Mouse (Mus musculus): ENCODE data around the gene Bnip1.

The Bnip1 gene

GRCm38 (mm10) chr17:26780750-26781571 is at the start of gene Bnip1:
Gene Bnip1 (plus strand): TSS chr17:26781066.
- DNase-seq (ENCODE audit: low spot score in 2 of 2), result peak; percentile 78 to 88

DNA sequence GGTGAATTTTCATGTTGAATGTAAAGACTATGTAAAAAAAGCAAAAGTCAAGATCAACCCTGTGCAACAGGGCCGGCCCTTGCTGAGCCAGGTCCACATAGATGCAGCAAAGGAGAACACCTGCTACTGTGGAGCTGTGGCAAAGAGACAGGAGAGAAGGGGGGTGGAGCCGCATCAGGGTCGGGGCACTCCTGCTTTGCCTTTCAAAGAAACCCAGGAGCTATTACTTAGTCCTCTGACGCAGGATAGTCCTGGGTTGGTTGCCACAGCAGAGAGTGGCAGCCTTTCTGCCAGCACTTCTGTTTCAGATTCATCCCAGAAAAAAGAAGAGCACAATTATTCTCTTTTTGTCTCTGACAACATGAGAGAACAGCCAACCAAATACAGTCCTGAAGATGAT is 38.3 kb upstream of the Bnip1 start:
- no peak for DNase-seq (ENCODE audit: low spot score in 2 of 2)

DNA sequence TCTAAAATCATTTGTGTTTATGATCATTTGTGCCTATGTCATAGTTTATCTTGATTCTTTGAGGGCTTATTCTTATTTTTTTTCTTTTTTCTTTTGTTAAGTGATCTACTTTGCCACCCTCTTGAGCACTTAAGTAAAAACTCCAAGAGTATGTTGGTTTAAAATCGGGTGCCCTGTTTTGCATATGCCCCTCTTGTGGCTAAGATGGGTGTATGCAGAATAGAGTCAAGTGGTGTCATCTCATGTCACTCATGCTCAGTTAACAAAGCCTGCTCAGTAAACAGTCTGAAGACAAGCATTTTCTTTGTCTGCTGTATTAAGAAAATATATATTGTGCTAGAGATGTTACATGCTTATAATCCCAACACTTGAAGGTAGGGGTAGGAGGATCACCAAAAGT is 37.6 kb upstream of the Bnip1 start:
- DNase-seq (ENCODE audit: low spot score in 2 of 2), result no peak

DNA sequence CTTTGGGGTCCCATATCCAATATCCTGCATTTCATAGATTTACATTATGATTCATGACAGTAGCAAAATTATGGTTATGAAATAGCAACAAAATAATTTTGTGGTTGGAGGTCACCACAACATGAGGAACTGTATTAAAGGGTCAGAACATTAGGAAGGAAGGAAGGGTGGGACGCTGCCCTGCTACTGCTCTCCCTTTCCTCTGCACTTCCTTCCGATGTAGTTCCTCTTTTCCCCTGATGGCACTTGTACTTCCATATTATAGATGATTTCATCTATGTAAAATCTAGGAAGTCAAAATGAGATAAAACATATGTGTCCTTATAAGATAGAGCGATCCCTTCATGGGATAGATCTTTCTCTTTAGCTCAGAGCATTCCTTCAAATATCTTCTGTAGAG is 30.9 kb upstream of the Bnip1 start:
- no peak for DNase-seq (ENCODE audit: low spot score in 2 of 2)

GRCm38 (mm10) chr17:26752297-26752696 is 28.6 kb upstream of the Bnip1 start:
- DNase-seq (ENCODE audit: low spot score in 2 of 2), result no peak

- no peak for DNase-seq (ENCODE audit: low spot score in 2 of 2)
These were observed 27.4 kb upstream of the Bnip1 start for GRCm38 (mm10) chr17:26753476-26753875.

DNA sequence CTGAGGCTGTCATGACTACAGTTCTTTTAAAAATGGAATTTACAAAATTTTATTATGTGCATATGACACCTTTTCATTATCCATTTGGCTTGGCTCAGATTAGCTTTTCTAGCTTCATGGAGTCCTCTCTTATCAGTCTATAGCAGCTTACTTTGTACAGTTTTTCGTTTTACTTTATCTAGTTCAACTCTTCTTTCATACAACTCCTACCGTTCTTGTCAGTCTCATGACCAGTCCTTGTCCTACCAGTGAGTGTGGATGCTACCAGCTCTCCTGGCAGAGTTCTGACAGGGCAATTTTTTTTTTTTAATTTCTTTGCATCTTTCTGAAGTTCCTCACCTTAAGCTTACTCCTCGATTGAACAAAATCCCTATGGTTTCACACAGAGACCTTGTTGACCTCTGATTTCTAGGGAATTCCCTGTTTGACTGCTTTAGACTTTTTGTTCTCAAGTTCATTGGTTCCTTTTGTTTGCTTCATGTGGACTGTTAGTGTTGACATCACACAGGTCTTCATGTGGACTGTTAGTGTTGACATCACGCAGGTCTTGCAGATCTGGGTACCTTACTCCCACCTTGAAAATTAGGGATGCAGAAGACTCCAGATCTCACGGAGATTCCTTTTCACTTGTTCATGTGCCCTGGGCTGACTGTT is 13.6 kb upstream of the Bnip1 start:
- no peak for DNase-seq (ENCODE audit: low spot score in 2 of 2)

DNA sequence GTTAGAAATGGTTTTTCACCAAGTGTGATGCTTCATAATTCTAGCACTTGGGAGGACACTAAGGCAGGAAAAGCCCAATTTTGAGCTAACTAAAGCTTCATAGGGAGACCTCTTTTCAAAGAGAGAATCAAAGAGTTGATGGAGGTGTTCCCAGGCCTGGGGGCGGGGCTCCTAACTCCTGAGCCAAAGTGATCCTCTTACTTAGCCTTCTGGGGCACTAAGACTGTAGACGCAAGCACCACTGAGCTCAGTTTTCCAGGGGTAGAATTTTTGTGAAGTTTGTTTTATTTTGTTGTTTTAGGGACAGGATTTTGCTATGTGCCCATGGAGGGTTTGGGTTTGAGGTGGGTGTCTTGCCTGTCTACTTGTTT is 13.1 kb upstream of the Bnip1 start:
- no peak for DNase-seq (ENCODE audit: low spot score in 2 of 2)

DNA sequence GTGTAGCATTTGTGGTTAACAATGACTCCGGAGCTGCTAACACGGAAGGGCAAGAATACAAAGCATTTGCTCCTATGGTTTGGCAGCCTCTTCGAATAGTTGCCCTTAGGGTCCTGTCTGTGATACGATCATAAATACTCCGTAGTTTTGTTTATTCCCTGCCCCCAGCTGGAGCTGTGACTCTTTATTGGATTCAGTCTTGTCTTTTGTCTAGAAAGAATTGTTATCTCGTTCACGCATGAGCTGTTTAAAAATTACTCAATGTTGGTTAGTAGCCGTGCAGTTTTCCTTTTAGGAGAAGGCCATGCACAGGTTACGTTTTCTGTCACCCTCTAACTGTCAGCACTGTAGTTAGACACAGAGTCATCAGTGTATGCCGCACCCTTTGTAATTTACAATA is 4.7 kb upstream of the Bnip1 start:
- no peak for DNase-seq (ENCODE audit: low spot score in 2 of 2)

GRCm38 (mm10) chr17:26778001-26778400 is 2.9 kb upstream of the Bnip1 start:
- no peak for DNase-seq (ENCODE audit: low spot score in 2 of 2)

- DNase-seq (ENCODE audit: low spot score in 2 of 2), result no peak
These were observed 2.3 kb upstream of the Bnip1 start for GRCm38 (mm10) chr17:26778430-26779100.

- no peak for DNase-seq (ENCODE audit: low spot score in 2 of 2)
These were observed 1.4 kb upstream of the Bnip1 start for GRCm38 (mm10) chr17:26779471-26779870.

DNA sequence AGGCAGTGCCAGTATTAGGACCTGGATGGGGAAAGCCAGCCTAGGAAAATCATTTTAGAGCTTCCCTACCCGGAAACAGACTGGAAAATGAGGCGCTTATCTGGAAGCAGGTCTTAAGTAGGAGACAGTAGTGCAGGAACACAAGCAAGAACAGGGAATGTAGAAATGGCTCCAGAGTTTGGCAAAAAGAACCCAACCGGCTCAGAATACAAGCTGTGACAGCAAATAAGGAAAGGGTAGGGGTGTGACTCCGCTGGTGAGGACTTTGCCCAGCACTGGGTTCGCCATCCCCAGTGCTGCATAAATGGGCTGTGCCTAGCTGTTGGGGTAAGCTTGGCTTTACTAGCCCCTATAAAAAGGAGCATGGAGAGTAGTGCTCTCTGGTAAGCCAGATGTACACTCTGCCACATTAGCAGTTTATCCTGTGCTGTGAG is 761 bp downstream of the Bnip1 start:
- no peak for DNase-seq (ENCODE audit: low spot score in 2 of 2)

- peak in 1 of 2 experiments; percentile 61 for DNase-seq (ENCODE audit: low spot score in 2 of 2)
These were observed 3.7 kb downstream of the Bnip1 start for GRCm38 (mm10) chr17:26784525-26784924.

DNA sequence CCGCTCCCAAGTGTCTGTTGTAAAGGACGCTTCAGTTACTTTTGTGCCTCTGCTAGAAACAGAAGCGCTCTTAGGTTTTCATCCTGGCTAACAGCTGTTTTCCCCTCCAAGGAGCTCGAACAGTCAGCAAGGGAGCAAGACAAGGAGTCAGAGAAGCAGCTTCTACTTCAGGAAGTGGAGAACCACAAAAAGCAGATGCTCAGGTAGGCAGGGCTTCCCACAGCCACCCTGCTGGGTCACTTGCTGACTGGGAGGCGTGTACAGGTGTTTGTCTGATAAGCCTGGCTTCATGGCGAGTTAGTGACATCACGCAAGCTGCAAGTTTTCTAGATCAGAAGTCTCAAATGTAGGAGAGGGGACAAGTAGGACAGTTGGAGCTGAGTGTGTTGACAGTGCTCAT is 5.7 kb downstream of the Bnip1 start:
- DNase-seq (ENCODE audit: low spot score in 2 of 2), result peak in 1 of 2 experiments; percentile 16

- peak in 1 of 2 experiments; percentile 9 for DNase-seq (ENCODE audit: low spot score in 2 of 2)
These were observed 8.1 kb downstream of the Bnip1 start for GRCm38 (mm10) chr17:26788986-26789385.

DNA sequence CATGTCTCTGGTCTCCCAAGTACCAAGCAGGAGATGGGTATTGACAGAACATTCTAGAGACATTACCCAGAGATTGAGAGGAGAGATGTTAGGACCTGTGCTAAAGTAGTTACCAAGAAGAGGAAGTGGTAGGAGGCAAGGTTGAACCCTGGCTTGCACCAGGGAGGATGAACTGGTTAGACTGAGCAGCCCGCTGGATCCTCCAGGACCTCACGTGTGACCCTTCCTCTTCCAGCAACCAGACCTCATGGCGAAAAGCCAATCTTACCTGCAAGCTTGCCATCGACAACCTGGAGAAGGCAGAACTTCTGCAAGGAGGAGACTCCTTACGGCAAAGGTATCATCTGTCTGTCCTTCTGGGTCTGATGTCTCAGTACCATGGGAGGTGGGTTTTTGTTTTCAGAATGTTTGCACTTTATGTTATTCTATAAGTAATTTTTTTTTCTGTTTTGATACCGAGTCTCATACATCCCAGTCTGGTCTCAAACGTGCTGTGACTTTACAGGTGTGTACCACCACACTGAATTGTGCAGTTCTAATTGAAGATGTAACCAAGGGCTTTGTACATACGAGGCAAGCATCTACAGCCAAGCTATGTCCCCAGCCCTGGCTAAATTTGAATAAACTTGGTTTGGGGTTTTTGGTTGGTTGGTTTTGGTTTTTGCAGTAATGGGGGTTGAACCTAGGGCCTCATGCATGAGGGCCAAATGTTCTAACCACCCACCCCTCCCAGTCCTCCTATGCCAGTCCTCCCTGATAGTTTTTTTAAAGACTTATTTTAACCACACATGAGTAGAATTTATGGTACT is 8.8 kb downstream of the Bnip1 start:
- peak in 1 of 2 experiments; percentile 21 for DNase-seq (ENCODE audit: low spot score in 2 of 2)

GRCm38 (mm10) chr17:26790269-26791214 is 9.7 kb downstream of the Bnip1 start:
- DNase-seq (ENCODE audit: low spot score in 2 of 2), result peak in 1 of 2 experiments; percentile 41

DNA sequence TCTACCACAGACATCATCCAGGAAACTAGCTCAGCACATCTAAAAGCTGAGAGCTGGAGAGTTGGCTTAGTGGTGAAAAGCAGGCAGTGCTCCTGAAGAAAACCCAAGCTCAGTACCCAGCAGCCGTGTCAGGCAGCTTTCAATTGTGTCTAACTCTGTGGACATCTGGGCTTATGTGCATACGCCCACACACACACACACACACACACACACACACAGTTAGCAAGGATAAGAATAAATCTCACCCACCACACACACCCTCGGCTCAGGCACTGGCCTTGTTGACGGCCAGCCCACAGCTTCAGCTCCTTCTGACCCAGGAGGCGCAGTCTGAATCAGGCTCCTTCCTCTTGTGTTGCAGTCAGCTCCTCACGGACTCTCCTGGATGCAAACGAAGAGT is 10.7 kb downstream of the Bnip1 start:
- DNase-seq (ENCODE audit: low spot score in 2 of 2), result peak in 1 of 2 experiments; percentile 19

DNA sequence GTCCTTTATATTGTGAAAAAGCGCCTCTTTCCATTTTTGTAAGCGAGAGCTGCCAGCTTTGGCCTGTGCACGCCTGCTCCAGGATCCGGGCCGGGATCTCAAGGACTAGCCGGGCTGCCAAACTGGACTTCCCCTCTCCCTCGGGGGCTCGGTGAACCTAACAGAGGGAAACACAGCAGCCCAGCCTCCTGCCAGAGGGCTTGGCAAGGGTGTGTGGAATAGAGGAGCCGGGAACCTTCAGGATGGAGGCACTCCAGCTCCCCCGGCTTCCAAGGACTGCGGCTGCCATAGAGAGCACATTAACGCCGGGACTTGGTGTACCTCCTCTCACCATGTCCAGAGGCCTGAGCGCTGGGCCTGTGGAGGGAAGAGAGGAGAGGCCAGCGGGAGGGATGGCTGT is 11.2 kb downstream of the Bnip1 start:
- peak in 1 of 2 experiments; percentile 13 for DNase-seq (ENCODE audit: low spot score in 2 of 2)

Measured in spleen, postnatal 10 days (tissue).